Mouse (Mus musculus) lung, postnatal 4 days (tissue): ENCODE results near the gene Ccin.
A peak's percentile ranks its signal among the peaks of the same experiment; 100 is the strongest.

Source experiments
- DNase-seq, 2 experiments: peaks; one replicate each; pipeline ENCODE4 v3.0.0; 2021

Gene Ccin

GRCm38 (mm10) chr4:43983181-43983580 is at the start of gene Ccin:
TSS of gene Ccin (plus strand) at chr4:43983483.
- DNase-seq, result peak in 1 of 2 experiments; percentile 18

GRCm38 (mm10) chr4:43936186-43936585 is 47.1 kb upstream of the Ccin start:
- no peak for DNase-seq

GRCm38 (mm10) chr4:43936749-43937674 is 46.3 kb upstream of the Ccin start:
- DNase-seq, result peak in 1 of 2 experiments; percentile 13

GRCm38 (mm10) chr4:43941315-43941714 is 42.0 kb upstream of the Ccin start:
- DNase-seq, result no peak

- DNase-seq, result no peak
Measured at GRCm38 (mm10) chr4:43942421-43942820, 40.9 kb upstream of the Ccin start.

- DNase-seq, result no peak
Measured at GRCm38 (mm10) chr4:43947571-43947970, 35.7 kb upstream of the Ccin start.

GRCm38 (mm10) chr4:43957292-43957845 is 25.9 kb upstream of the Ccin start, which contains the start of gene Glipr2:
TSS of gene Glipr2 (plus strand) at chr4:43957401.
- DNase-seq, result peak; percentile 90 to 93

GRCm38 (mm10) chr4:43957846-43958461 is 25.3 kb upstream of the Ccin start:
- DNase-seq, result peak; percentile 77 to 80

GRCm38 (mm10) chr4:43959523-43960179 is 23.6 kb upstream of the Ccin start:
- no peak for DNase-seq

- no peak for DNase-seq
Measured at GRCm38 (mm10) chr4:43960207-43960606, 23.1 kb upstream of the Ccin start.

- peak; percentile 43 to 50 for DNase-seq
Measured at GRCm38 (mm10) chr4:43964326-43964833, 18.9 kb upstream of the Ccin start.

- DNase-seq, result peak; percentile 44 to 51
Measured at GRCm38 (mm10) chr4:43964951-43965684, 18.2 kb upstream of the Ccin start.

GRCm38 (mm10) chr4:43965856-43966535 is 17.3 kb upstream of the Ccin start:
- peak; percentile 60 to 70 for DNase-seq

- peak; percentile 72 to 81 for DNase-seq
Measured at GRCm38 (mm10) chr4:43968650-43969049, 14.6 kb upstream of the Ccin start.

GRCm38 (mm10) chr4:43969373-43969772 is 13.9 kb upstream of the Ccin start:
- peak in 1 of 2 experiments; percentile 5 for DNase-seq

- no peak for DNase-seq
Measured at GRCm38 (mm10) chr4:43970393-43971330, 12.6 kb upstream of the Ccin start.

- DNase-seq, result no peak
Measured at GRCm38 (mm10) chr4:43971541-43972136, 11.6 kb upstream of the Ccin start.

GRCm38 (mm10) chr4:43972137-43972591 is 11.1 kb upstream of the Ccin start:
- peak; percentile 51 to 67 for DNase-seq

- peak; percentile 72 to 73 for DNase-seq
Measured at GRCm38 (mm10) chr4:43973526-43973981, 9.7 kb upstream of the Ccin start.
